8 mouse cellular contexts compared by ENCODE assay signal in the genomic region with DNA sequence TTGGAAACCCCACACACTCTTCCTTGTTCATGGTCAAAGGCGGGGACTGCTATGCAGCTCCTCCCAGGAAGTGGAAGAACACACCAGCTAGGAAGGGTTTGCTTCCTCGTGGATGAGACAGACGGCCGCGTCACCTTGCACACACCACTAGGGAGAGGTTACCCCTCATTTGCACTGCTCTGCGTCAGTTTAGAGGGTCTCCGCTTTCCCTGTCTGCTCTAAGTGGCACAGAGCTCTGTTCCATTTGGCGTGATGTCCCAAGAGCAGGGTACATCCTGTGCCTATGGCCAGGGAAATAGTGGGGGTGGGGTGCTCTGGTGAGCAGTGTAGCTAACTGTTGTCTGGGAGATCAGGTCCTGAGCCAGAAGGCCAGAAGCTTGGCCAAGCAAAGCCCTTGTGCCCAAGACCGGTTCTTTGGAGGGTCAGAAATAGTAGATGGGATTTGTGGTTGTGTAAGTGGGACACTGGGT. TPM values are rescaled to one million over a fixed set of nuclear protein-coding genes. Genes with fewer than 3 reads are reported as not detected.
A peak's percentile ranks its signal among the peaks of the same experiment; 100 is the strongest.
DNase-seq lines count a peak whose midpoint lies in the region; ATAC-seq lines count a peak whose summit lies in the region.

No protein-coding gene starts in this region.

- peak overlapping the region; percentile 60 for H3K9ac ChIP-seq in liver, embryonic 11.5 days (ENCODE audit: low read depth, low read length)
- peak overlapping the region; percentile 30; the same call in 1 of the 2 replicates for H3K9ac ChIP-seq in stomach, embryonic 16.5 days (ENCODE audit: low read length)

- H3K36me3 ChIP-seq in heart, embryonic 10.5 days, result peaks cover 44% of the 10 kb centered on the region
- peaks cover 16% of the 10 kb centered on the region; the same call in 1 of the 2 replicates for H3K36me3 ChIP-seq in liver, embryonic 11.5 days (ENCODE audit: control insufficient read depth, insufficient read depth, low read length)
- peaks cover 5% of the 10 kb centered on the region; the same call in 1 of the 2 replicates for H3K36me3 ChIP-seq in stomach, embryonic 16.5 days (ENCODE audit: control insufficient read depth, insufficient read depth, low read length)

- peak overlapping the region; percentile 90 for H3K27ac ChIP-seq in heart, embryonic 10.5 days
- peak overlapping the region; percentile 83 for H3K27ac ChIP-seq in liver, embryonic 11.5 days (ENCODE audit: low read depth, low read length)
- peak overlapping the region; percentile 78 for H3K27ac ChIP-seq in stomach, embryonic 16.5 days (ENCODE audit: low read length)

- peak; percentile 22 for DNase-seq in kidney, adult 11 months
- no peak for DNase-seq in kidney, postnatal 25 days
- DNase-seq in ZHBTc4 (ENCODE audit: low read depth, low spot score), result peak; percentile 47
- DNase-seq in heart, embryonic 10.5 days (ENCODE audit: low spot score), result no peak
- DNase-seq in liver, embryonic 11.5 days (ENCODE audit: low spot score), result no peak
- no peak for DNase-seq in retina, embryonic 14.5 days (ENCODE audit: low spot score)
- DNase-seq in thymus, postnatal 10 days (ENCODE audit: low spot score in 2 of 2), result no peak

- peaks cover 76% of the 10 kb centered on the region for H3K4me1 ChIP-seq in heart, embryonic 10.5 days
- H3K4me1 ChIP-seq in liver, embryonic 11.5 days (replicated peaks; ENCODE audit: control insufficient read depth, insufficient read depth, low read length), result peaks cover 78% of the 10 kb centered on the region
- peaks cover 56% of the 10 kb centered on the region for H3K4me1 ChIP-seq in stomach, embryonic 16.5 days (ENCODE audit: control insufficient read depth, insufficient read depth, low read length)

- H3K4me2 ChIP-seq in liver, embryonic 11.5 days, result peak overlapping the region; percentile 49
- H3K4me2 ChIP-seq in stomach, embryonic 16.5 days (ENCODE audit: low read depth, low read length), result no peak overlapping the region

- 55% methylated on average over 9 of the region's 9 CpGs for WGBS in heart, embryonic 10.5 days
- 45% methylated on average over 9 of the region's 9 CpGs for WGBS in liver, embryonic 11.5 days
- 60% methylated on average over 9 of the region's 9 CpGs for WGBS in stomach, embryonic 16.5 days

- no peaks in the 10 kb centered on the region for H3K9me3 ChIP-seq in heart, embryonic 10.5 days
- no peaks in the 10 kb centered on the region for H3K9me3 ChIP-seq in liver, embryonic 11.5 days (ENCODE audit: control insufficient read depth, low read length)
- no peaks in the 10 kb centered on the region for H3K9me3 ChIP-seq in stomach, embryonic 16.5 days (replicated peaks; ENCODE audit: control insufficient read depth, low read length)

- no peaks in the 10 kb centered on the region for H3K27me3 ChIP-seq in heart, embryonic 10.5 days (ENCODE audit: insufficient read depth, poor library complexity, severe bottlenecking)
- no peaks in the 10 kb centered on the region for H3K27me3 ChIP-seq in liver, embryonic 11.5 days (replicated peaks; ENCODE audit: control insufficient read depth, insufficient read depth, low read length)
- no peaks in the 10 kb centered on the region for H3K27me3 ChIP-seq in stomach, embryonic 16.5 days (ENCODE audit: control insufficient read depth, insufficient read depth, low read length)

- H3K4me3 ChIP-seq in heart, embryonic 10.5 days, result peak overlapping the region; percentile 12; the same call in 1 of the 2 replicates
- H3K4me3 ChIP-seq in liver, embryonic 11.5 days (ENCODE audit: low read depth, low read length), result 0 out of 2 replicates have a peak overlapping the region, but pooled peaks have one; percentile 6
- H3K4me3 ChIP-seq in stomach, embryonic 16.5 days (replicated peaks; ENCODE audit: low read length), result no peak overlapping the region

- no peak for ATAC-seq in liver, embryonic 11.5 days (replicated peaks; ENCODE audit: low FRiP score)
- no peak for ATAC-seq in stomach, embryonic 16.5 days (ENCODE audit: insufficient read depth, low FRiP score)

RNA-seq across cellular contexts. Expression of gene Thra, which starts 13.7 kb away (rescaled TPM):
- polyA plus RNA-seq in heart, embryonic 10.5 days (2016; fragmentation: Nextera tagmentation; extraction: Ambion mirVana), result 19.2 and 23.2 TPM in 2 replicates
- polyA plus RNA-seq in liver, embryonic 11.5 days (2014; fragmentation: Nextera tagmentation; extraction: Ambion mirVana), result 26.6 and 31.6 TPM in 2 replicates
- 32.9 and 37.8 TPM in 2 replicates for polyA plus RNA-seq in stomach, embryonic 16.5 days (2015; fragmentation: Nextera tagmentation; extraction: Ambion mirVana)

RNA-seq across cellular contexts. Expression of gene Nr1d1, which starts 20.9 kb away (rescaled TPM):
- polyA plus RNA-seq in heart, embryonic 10.5 days (2016; fragmentation: Nextera tagmentation; extraction: Ambion mirVana), result 3.6 and 5.9 TPM in 2 replicates
- polyA plus RNA-seq in liver, embryonic 11.5 days (2014; fragmentation: Nextera tagmentation; extraction: Ambion mirVana), result 2.1 and 2.7 TPM in 2 replicates
- polyA plus RNA-seq in stomach, embryonic 16.5 days (2015; fragmentation: Nextera tagmentation; extraction: Ambion mirVana), result 2.6 and 4.1 TPM in 2 replicates

RNA-seq across cellular contexts. Expression of gene Med24, which starts 25.0 kb away (rescaled TPM):
- 54.6 and 56.5 TPM in 2 replicates for polyA plus RNA-seq in heart, embryonic 10.5 days (2016; fragmentation: Nextera tagmentation; extraction: Ambion mirVana)
- 61.9 and 63.6 TPM in 2 replicates for polyA plus RNA-seq in liver, embryonic 11.5 days (2014; fragmentation: Nextera tagmentation; extraction: Ambion mirVana)
- polyA plus RNA-seq in stomach, embryonic 16.5 days (2015; fragmentation: Nextera tagmentation; extraction: Ambion mirVana), result 42.2 and 44.2 TPM in 2 replicates

RNA-seq across cellular contexts. Expression of gene Msl1, which starts 41.1 kb away (rescaled TPM):
- 14.0 and 21.6 TPM in 2 replicates for polyA plus RNA-seq in heart, embryonic 10.5 days (2016; fragmentation: Nextera tagmentation; extraction: Ambion mirVana)
- 14.8 and 17.7 TPM in 2 replicates for polyA plus RNA-seq in liver, embryonic 11.5 days (2014; fragmentation: Nextera tagmentation; extraction: Ambion mirVana)
- polyA plus RNA-seq in stomach, embryonic 16.5 days (2015; fragmentation: Nextera tagmentation; extraction: Ambion mirVana), result 18.0 and 18.4 TPM in 2 replicates

RNA-seq across cellular contexts. Expression of gene Casc3, which starts 50.5 kb away (rescaled TPM):
- 29.5 and 37.2 TPM in 2 replicates for polyA plus RNA-seq in heart, embryonic 10.5 days (2016; fragmentation: Nextera tagmentation; extraction: Ambion mirVana)
- polyA plus RNA-seq in liver, embryonic 11.5 days (2014; fragmentation: Nextera tagmentation; extraction: Ambion mirVana), result 34.8 and 35.6 TPM in 2 replicates
- polyA plus RNA-seq in stomach, embryonic 16.5 days (2015; fragmentation: Nextera tagmentation; extraction: Ambion mirVana), result 25.1 and 26.3 TPM in 2 replicates

Comparison
In these comparisons a context has a peak if more than half of its experiments do, and no peak if none do; other contexts are left out.
1. DNase-seq: peak in kidney, adult 11 months (single experiment) and ZHBTc4 (single experiment); none in kidney, postnatal 25 days (0 of 2), heart, embryonic 10.5 days (single experiment), liver, embryonic 11.5 days (single experiment), retina, embryonic 14.5 days (single experiment) and thymus, postnatal 10 days (0 of 2).
2. Peak in every context shown above with its lines, with median percentiles within 50 percentile points of each other: H3K27ac ChIP-seq.